Mouse (Mus musculus): ENCODE measurements around the gene Galnt17. TPM values are rescaled to one million over a fixed set of nuclear protein-coding genes. Genes with fewer than 3 reads are reported as not detected.

The Galnt17 gene
- polyA plus RNA-seq, 1 experiment from 2014 or later = 1.2 TPM

DNA sequence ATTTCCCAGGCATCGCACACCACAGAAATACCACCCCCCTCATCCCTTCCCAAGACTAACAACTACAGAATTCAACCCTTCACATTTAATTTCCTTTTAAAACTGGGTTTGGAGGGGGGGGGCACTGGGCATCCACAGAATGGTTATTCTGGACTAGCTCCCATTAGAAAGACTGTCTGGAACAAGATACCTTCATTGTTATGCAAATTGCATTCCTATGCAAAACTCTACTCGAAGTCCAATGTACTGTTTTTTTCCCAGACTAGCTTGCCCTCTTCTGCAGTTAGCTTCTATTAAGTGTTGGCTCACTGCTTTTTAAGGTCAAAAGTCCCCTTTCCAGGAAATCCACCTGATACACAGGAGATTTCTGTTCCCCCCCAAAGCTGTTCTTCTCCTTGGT is 131.1 kb downstream of the Galnt17 start:
- H3K4me3 ChIP-seq = no peak overlapping the region
- H3K36me3 ChIP-seq = no peaks in the 10 kb centered on the region
- no peaks in the 10 kb centered on the region for H3K9me3 ChIP-seq (replicated peaks)
- WGBS = 31% methylated on average over 2 of the region's 2 CpGs
- DNase-seq (ENCODE audit: low spot score) = no peak
- peaks cover 19% of the 10 kb centered on the region for H3K4me1 ChIP-seq
- peak overlapping the region; percentile 46; the same call in 1 of the 2 replicates for H3K27ac ChIP-seq (replicated peaks)
- H3K27me3 ChIP-seq (ENCODE audit: low read depth, poor library complexity, severe bottlenecking) = no peaks in the 10 kb centered on the region

- Histone ChIP-seq H3K4me3 (no peak overlapping the region), H3K36me3 (no peaks in the 10 kb centered on the region), H3K27ac (replicated peaks) (no peak overlapping the region), H3K27me3 (ENCODE audit: low read depth, poor library complexity, severe bottlenecking) (no peaks in the 10 kb centered on the region), H3K4me1 (peaks cover 5% of the 10 kb centered on the region; the same call in 1 of the 2 replicates), H3K9me3 (replicated peaks) (no peaks in the 10 kb centered on the region)
- DNase-seq (ENCODE audit: low spot score) = no peak
- WGBS = 87% methylated on average over 6 of the region's 6 CpGs
These were observed 139.1 kb downstream of the Galnt17 start for GRCm38 (mm10) chr5:131169186-131169585.

- H3K27me3 ChIP-seq (ENCODE audit: low read depth, poor library complexity, severe bottlenecking) = no peaks in the 10 kb centered on the region
These were observed 140.9 kb downstream of the Galnt17 start for GRCm38 (mm10) chr5:131167366-131167765.

GRCm38 (mm10) chr5:131165681-131166080 is 142.6 kb downstream of the Galnt17 start:
- Histone ChIP-seq H3K9me3 (replicated peaks) (no peaks in the 10 kb centered on the region), H3K27me3 (ENCODE audit: low read depth, poor library complexity, severe bottlenecking) (no peaks in the 10 kb centered on the region), H3K36me3 (no peaks in the 10 kb centered on the region), H3K4me3 (no peak overlapping the region), H3K4me1 (peaks cover 5% of the 10 kb centered on the region; the same call in 1 of the 2 replicates), H3K27ac (replicated peaks) (no peak overlapping the region)
- WGBS = 75% methylated on average over 7 of the region's 7 CpGs
- DNase-seq (ENCODE audit: low spot score) = no peak

More at GRCm38 (mm10) chr5:131167366-131167765, 140.9 kb downstream of the Galnt17 start:
- Histone ChIP-seq H3K4me3 (no peak overlapping the region), H3K36me3 (no peaks in the 10 kb centered on the region), H3K4me1 (peaks cover 5% of the 10 kb centered on the region; the same call in 1 of the 2 replicates), H3K27ac (replicated peaks) (no peak overlapping the region), H3K9me3 (replicated peaks) (no peaks in the 10 kb centered on the region)
- WGBS = 88% methylated on average over 5 of the region's 5 CpGs
- no peak for DNase-seq (ENCODE audit: low spot score)

DNA sequence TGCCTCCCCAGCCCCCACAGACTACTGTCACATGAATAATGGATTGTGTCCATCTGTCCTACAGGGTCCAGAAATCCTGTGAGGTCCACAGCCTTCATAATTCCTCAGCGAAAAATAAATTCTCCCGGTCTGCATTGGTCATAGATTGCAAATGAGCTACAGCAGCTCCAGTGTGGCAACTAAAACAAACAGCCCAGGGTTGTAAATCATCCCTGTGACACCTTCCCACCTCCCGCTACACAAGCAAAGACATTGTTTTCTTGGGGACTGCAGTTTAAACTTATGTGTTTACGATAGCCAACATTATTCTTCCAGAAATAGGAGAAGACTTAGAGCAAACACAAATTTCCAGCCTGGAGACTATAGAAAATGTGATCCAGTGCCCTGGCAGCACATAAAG is 150.4 kb downstream of the Galnt17 start:
- no peak for DNase-seq (ENCODE audit: low spot score)
- WGBS = 92% methylated on average over 4 of the region's 4 CpGs
- Histone ChIP-seq H3K4me1 (no peaks in the 10 kb centered on the region), H3K4me3 (no peak overlapping the region), H3K27me3 (ENCODE audit: low read depth, poor library complexity, severe bottlenecking) (no peaks in the 10 kb centered on the region), H3K27ac (replicated peaks) (no peak overlapping the region), H3K36me3 (no peaks in the 10 kb centered on the region), H3K9me3 (replicated peaks) (no peaks in the 10 kb centered on the region)

DNA sequence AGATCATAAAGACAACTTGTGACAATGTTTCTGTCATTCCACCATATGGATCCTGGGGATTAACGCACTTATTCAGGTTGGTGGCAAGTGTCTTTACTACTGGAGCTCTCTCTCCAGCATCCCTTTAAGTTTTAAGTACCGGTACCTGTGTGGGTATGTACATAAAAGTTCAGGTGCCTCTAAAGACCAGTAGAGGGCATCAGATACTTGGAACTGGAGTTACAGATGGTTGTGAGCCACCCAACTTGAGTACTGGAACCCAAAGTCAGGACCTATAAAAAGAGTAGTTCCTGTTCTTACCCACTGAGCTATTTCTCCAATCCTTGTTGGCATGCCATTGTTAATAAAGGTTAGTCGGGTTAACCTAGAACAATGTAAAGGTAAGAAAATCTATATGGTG is 152.0 kb downstream of the Galnt17 start:
- no peak overlapping the region for H3K4me3 ChIP-seq
- no peaks in the 10 kb centered on the region for H3K4me1 ChIP-seq
- no peaks in the 10 kb centered on the region for H3K36me3 ChIP-seq
- no peak overlapping the region for H3K27ac ChIP-seq (replicated peaks)
- H3K27me3 ChIP-seq (ENCODE audit: low read depth, poor library complexity, severe bottlenecking) = no peaks in the 10 kb centered on the region
- no peak for DNase-seq (ENCODE audit: low spot score)
- no peaks in the 10 kb centered on the region for H3K9me3 ChIP-seq (replicated peaks)
- WGBS = 74% methylated on average over 3 of the region's 3 CpGs

GRCm38 (mm10) chr5:131142606-131143005 is 165.7 kb downstream of the Galnt17 start:
- Histone ChIP-seq H3K27ac (replicated peaks) (no peak overlapping the region), H3K4me1 (no peaks in the 10 kb centered on the region), H3K9me3 (replicated peaks) (no peaks in the 10 kb centered on the region), H3K36me3 (no peaks in the 10 kb centered on the region), H3K4me3 (no peak overlapping the region), H3K27me3 (ENCODE audit: low read depth, poor library complexity, severe bottlenecking) (no peaks in the 10 kb centered on the region)
- no peak for DNase-seq (ENCODE audit: low spot score)
- WGBS = 91% methylated on average over 4 of the region's 4 CpGs

GRCm38 (mm10) chr5:131134809-131135208 is 173.5 kb downstream of the Galnt17 start:
- H3K9me3 ChIP-seq (replicated peaks) = no peaks in the 10 kb centered on the region
- H3K27me3 ChIP-seq (ENCODE audit: low read depth, poor library complexity, severe bottlenecking) = no peaks in the 10 kb centered on the region
- no peaks in the 10 kb centered on the region for H3K36me3 ChIP-seq
- H3K4me3 ChIP-seq = no peak overlapping the region
- no peak overlapping the region for H3K27ac ChIP-seq (replicated peaks)
- no peaks in the 10 kb centered on the region; the same call in 1 of the 2 replicates for H3K4me1 ChIP-seq
- no peak for DNase-seq (ENCODE audit: low spot score)

- no peaks in the 10 kb centered on the region for H3K27me3 ChIP-seq (ENCODE audit: low read depth, poor library complexity, severe bottlenecking)
- 88% methylated on average over 8 of the region's 8 CpGs for WGBS
These were observed 187.9 kb downstream of the Galnt17 start for GRCm38 (mm10) chr5:131120296-131120840.

GRCm38 (mm10) chr5:131119896-131120295 is 188.4 kb downstream of the Galnt17 start:
- Histone ChIP-seq H3K4me1 (no peaks in the 10 kb centered on the region), H3K27ac (replicated peaks) (no peak overlapping the region), H3K9me3 (replicated peaks) (no peaks in the 10 kb centered on the region), H3K36me3 (no peaks in the 10 kb centered on the region), H3K4me3 (no peak overlapping the region), H3K27me3 (ENCODE audit: low read depth, poor library complexity, severe bottlenecking) (no peaks in the 10 kb centered on the region)
- 86% methylated on average over 4 of the region's 4 CpGs for WGBS
- no peak for DNase-seq (ENCODE audit: low spot score)

More at GRCm38 (mm10) chr5:131120296-131120840, 187.9 kb downstream of the Galnt17 start:
- H3K4me3 ChIP-seq = no peak overlapping the region
- H3K27ac ChIP-seq (replicated peaks) = no peak overlapping the region
- no peak for DNase-seq (ENCODE audit: low spot score)
- no peaks in the 10 kb centered on the region for H3K9me3 ChIP-seq (replicated peaks)
- no peaks in the 10 kb centered on the region for H3K36me3 ChIP-seq
- H3K4me1 ChIP-seq = no peaks in the 10 kb centered on the region

DNA sequence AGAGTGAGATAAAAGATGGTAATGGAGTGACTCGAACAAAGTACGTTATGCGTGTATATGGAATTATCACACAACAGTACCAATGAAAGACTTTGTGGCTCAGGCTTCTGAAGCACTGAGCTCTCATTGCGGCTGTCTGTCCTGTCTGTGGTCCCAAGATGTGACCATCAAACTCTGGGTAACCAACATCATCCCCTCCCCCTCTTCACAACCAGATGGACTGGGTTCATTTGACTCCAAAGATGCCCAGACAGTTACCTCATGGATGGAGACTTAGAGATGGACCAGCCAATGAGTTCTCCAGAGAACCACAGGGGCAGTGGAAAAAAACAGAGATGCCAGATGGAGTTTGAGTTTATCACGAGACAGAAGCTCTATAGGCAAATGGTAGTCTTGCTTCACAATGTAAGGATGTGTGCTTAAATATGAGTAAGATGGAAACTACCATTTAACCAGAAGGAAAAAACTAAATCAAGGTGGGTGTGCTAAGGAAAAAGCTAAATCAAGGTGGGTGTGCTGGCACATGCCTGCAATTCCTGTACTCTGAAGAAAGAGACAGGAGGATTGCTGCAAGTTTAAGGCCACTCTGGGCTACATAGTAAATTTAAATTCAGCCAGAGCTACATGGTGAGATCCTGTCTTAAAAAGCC is 190.8 kb downstream of the Galnt17 start:
- H3K4me3 ChIP-seq = no peak overlapping the region
- H3K27ac ChIP-seq (replicated peaks) = no peak overlapping the region
- no peak for DNase-seq (ENCODE audit: low spot score)
- WGBS = 92% methylated on average over 5 of the region's 5 CpGs
- no peaks in the 10 kb centered on the region for H3K27me3 ChIP-seq (ENCODE audit: low read depth, poor library complexity, severe bottlenecking)
- no peaks in the 10 kb centered on the region for H3K36me3 ChIP-seq
- H3K4me1 ChIP-seq = no peaks in the 10 kb centered on the region
- no peaks in the 10 kb centered on the region for H3K9me3 ChIP-seq (replicated peaks)

GRCm38 (mm10) chr5:131113850-131114470 is 194.3 kb downstream of the Galnt17 start:
- DNase-seq (ENCODE audit: low spot score) = no peak
- peaks cover 8% of the 10 kb centered on the region; the same call in 1 of the 2 replicates for H3K9me3 ChIP-seq (replicated peaks)
- H3K4me3 ChIP-seq = no peak overlapping the region
- WGBS = 72% methylated on average over 5 of the region's 5 CpGs
- no peak overlapping the region for H3K27ac ChIP-seq (replicated peaks)
- no peaks in the 10 kb centered on the region for H3K27me3 ChIP-seq (ENCODE audit: low read depth, poor library complexity, severe bottlenecking)
- H3K36me3 ChIP-seq = no peaks in the 10 kb centered on the region
- no peaks in the 10 kb centered on the region for H3K4me1 ChIP-seq

GRCm38 (mm10) chr5:131107188-131107587 is 201.1 kb downstream of the Galnt17 start:
- H3K27ac ChIP-seq (replicated peaks) = no peak overlapping the region
- H3K27me3 ChIP-seq (ENCODE audit: low read depth, poor library complexity, severe bottlenecking) = no peaks in the 10 kb centered on the region
- WGBS = 94% methylated on average over 1 of the region's 1 CpGs
- DNase-seq (ENCODE audit: low spot score) = no peak
- no peaks in the 10 kb centered on the region for H3K4me1 ChIP-seq
- peaks cover 15% of the 10 kb centered on the region; the same call in 1 of the 2 replicates for H3K9me3 ChIP-seq (replicated peaks)
- no peaks in the 10 kb centered on the region for H3K36me3 ChIP-seq
- no peak overlapping the region for H3K4me3 ChIP-seq

All from midbrain, embryonic 10.5 days (tissue).